7 mouse cellular contexts compared by ENCODE assay signal in genomic region chr14:101607631-101608518, GRCm38 (mm10). TPM values are rescaled to one million over a fixed set of nuclear protein-coding genes. Genes with fewer than 3 reads are reported as not detected.
DNase-seq lines count a peak whose midpoint lies in the region; ATAC-seq and TF ChIP-seq lines count a peak whose summit lies in the region.

No protein-coding gene starts in this region.

- WGBS in forebrain, postnatal 0 days, result under 1% methylated on average over 62 of the region's 62 CpGs

- H3K27ac ChIP-seq in forebrain, postnatal 0 days (ENCODE audit: low read depth, low read length), result peak overlapping the region; percentile 5; the same call in 1 of the 2 replicates

- H3K27me3 ChIP-seq in forebrain, postnatal 0 days (ENCODE audit: insufficient read depth, low read length), result no peaks in the 10 kb centered on the region
- H3K27me3 ChIP-seq in megakaryocyte, embryonic 14.5 days (replicated peaks), result peaks cover 5% of the 10 kb centered on the region

- DNase-seq in T-cell, adult 2 months (ENCODE audit: low spot score), result peak; percentile 2
- peak; percentile 49 to 62 for DNase-seq in cerebellum, adult 18-20 months
- DNase-seq in forebrain, postnatal 0 days, result peak; percentile 59
- DNase-seq in heart, postnatal 4 days, result peak; percentile 26
- DNase-seq in layer of hippocampus, postnatal 36 days, result peak; percentile 15 to 18
- peak; percentile 33 to 38 for DNase-seq in right cerebral cortex, postnatal 10 days (ENCODE audit: low spot score in 2 of 2)

- no peaks in the 10 kb centered on the region for H3K36me3 ChIP-seq in forebrain, postnatal 0 days (ENCODE audit: insufficient read depth)
- no peaks in the 10 kb centered on the region for H3K36me3 ChIP-seq in megakaryocyte, embryonic 14.5 days (replicated peaks; ENCODE audit: low read length)

- peak; percentile 50 for ATAC-seq in forebrain, postnatal 0 days

- H3K4me1 ChIP-seq in forebrain, postnatal 0 days (ENCODE audit: insufficient read depth), result no peaks in the 10 kb centered on the region
- peaks cover 45% of the 10 kb centered on the region for H3K4me1 ChIP-seq in megakaryocyte, embryonic 14.5 days

- no peaks in the 10 kb centered on the region for H3K9me3 ChIP-seq in forebrain, postnatal 0 days (ENCODE audit: low read length)
- no peaks in the 10 kb centered on the region for H3K9me3 ChIP-seq in megakaryocyte, embryonic 14.5 days

- H3K4me3 ChIP-seq in forebrain, postnatal 0 days (ENCODE audit: low read depth, low read length), result peak overlapping the region; percentile 80
- peak overlapping the region; percentile 99 for H3K4me3 ChIP-seq in megakaryocyte, embryonic 14.5 days (replicated peaks)

- H3K4me2 ChIP-seq in forebrain, postnatal 0 days (ENCODE audit: low read depth), result peak overlapping the region; percentile 98

- peak; percentile 17 for TF ChIP-seq CTCF in forebrain, postnatal 0 days (IDR thresholded peaks at IDR 0.05; ENCODE audit: low read depth)

- peak overlapping the region; percentile 64 for H3K9ac ChIP-seq in forebrain, postnatal 0 days

RNA-seq across cellular contexts. Expression of gene Tbc1d4, which starts 1.1 kb away (rescaled TPM):
- total RNA-seq in forebrain, postnatal 0 days (2014; rRNA removed), result 10.8 and 14.7 TPM in 2 replicates
- polyA plus RNA-seq in forebrain, postnatal 0 days (2015; fragmentation: Nextera tagmentation; extraction: Ambion mirVana), result 5.2 and 6.9 TPM in 2 replicates
- 10 to 100 TPM; 36.8 to 39.9 TPM for total RNA-seq in heart, postnatal 4 days (2021)
- 10 to 100 TPM in 1 of 2 experiments, 1 to 10 TPM in 1; 9.2 to 10.9 TPM for total RNA-seq in layer of hippocampus, postnatal 36 days (2021)
- polyA plus RNA-seq in megakaryocyte, embryonic 14.5 days (2012; ENCODE audit: insufficient read depth, low replicate concordance), result 1.5 TPM in 1 of 2 replicates, not detected in the other

RNA-seq across cellular contexts. Expression of gene Commd6, which starts 32.6 kb away (rescaled TPM):
- total RNA-seq in forebrain, postnatal 0 days (2014; rRNA removed), result 44.9 and 49.5 TPM in 2 replicates
- polyA plus RNA-seq in forebrain, postnatal 0 days (2015; fragmentation: Nextera tagmentation; extraction: Ambion mirVana), result 71.4 and 72.4 TPM in 2 replicates
- total RNA-seq in heart, postnatal 4 days (2021), result 10 to 100 TPM; 35.0 to 37.7 TPM
- total RNA-seq in layer of hippocampus, postnatal 36 days (2021), result 10 to 100 TPM; 64.9 to 68.1 TPM
- polyA plus RNA-seq in megakaryocyte, embryonic 14.5 days (2012; ENCODE audit: insufficient read depth, low replicate concordance), result 2.4 and 7.9 TPM in 2 replicates

RNA-seq across cellular contexts. Expression of gene Uchl3, which starts 45.9 kb away (rescaled TPM):
- 101 and 112 TPM in 2 replicates for total RNA-seq in forebrain, postnatal 0 days (2014; rRNA removed)
- 273 and 332 TPM in 2 replicates for polyA plus RNA-seq in forebrain, postnatal 0 days (2015; fragmentation: Nextera tagmentation; extraction: Ambion mirVana)
- total RNA-seq in heart, postnatal 4 days (2021), result 10 to 100 TPM; 33.9 to 35.3 TPM
- total RNA-seq in layer of hippocampus, postnatal 36 days (2021), result 10 to 100 TPM; 52.9 to 56.6 TPM
- polyA plus RNA-seq in megakaryocyte, embryonic 14.5 days (2012; ENCODE audit: insufficient read depth, low replicate concordance), result 15.2 TPM in 1 of 2 replicates, not detected in the other

Comparison
In these comparisons a context has a peak if more than half of its experiments do, and no peak if none do; other contexts are left out.
1. Peak in every context shown above with its lines: DNase-seq, ATAC-seq, H3K4me3 ChIP-seq and H3K27ac ChIP-seq.
2. DNase-seq: peak in every context shown above with its lines; median percentile 59 in forebrain, postnatal 0 days; 56 in cerebellum, adult 18-20 months; 36 in right cerebral cortex, postnatal 10 days; 26 in heart, postnatal 4 days; 16 in layer of hippocampus, postnatal 36 days; 2 in T-cell, adult 2 months.